In the genomic region with DNA sequence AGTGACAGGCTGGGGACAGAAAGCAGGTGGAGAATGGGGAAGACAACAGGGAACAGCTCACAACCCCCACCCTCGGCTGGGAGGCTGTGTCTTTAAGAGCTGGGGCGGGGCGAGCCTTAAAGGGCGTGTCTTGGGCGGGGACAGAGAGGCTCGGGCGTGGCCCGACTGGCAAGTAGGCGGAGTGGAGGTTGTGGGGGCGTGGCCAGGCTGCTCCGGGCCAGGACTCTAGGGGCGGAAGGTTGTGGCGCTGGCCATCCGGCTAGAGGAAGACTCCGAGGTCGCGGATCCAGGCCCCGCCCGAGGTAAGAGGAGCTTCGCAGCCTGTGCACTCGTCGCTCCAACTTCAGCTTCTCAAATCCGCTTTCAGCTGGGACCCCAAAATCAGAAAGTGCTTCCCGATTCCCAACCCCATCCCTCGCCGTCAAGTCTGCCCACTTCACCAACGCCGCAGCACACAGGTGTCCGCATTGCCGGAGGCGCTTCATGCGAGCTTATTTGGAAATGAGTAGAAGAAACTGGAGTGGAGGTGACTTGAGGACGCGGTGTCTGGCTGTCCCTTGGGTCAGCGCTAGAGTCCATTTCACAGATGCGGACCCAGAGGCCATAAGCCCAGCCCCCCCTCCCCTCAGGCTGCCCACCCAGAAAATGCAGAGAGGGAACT, we compare ENCODE assay signal across 8 mouse cellular contexts. TPM values are rescaled to one million over a fixed set of nuclear protein-coding genes. Genes with fewer than 3 reads are reported as not detected.
DNase-seq lines count a peak whose midpoint lies in the region; ATAC-seq and TF ChIP-seq lines count a peak whose summit lies in the region.

A gene (plus strand): TSS at position 187 of the 661 bp plus-strand sequence.

- intact Hi-C loops in heart, postnatal 36 days (cut with DNase I) = loop anchor here (2.0 kb wide), 1 partner anchor 78 kb away; a partner anchor contains a TSS

- ATAC-seq in forebrain, embryonic 16.5 days = peak; percentile 83
- ATAC-seq in lung, embryonic 14.5 days (ENCODE audit: insufficient read depth) = peak; percentile 81

- peak; percentile 93 for DNase-seq in ES-CJ7 (ENCODE audit: low read depth, low spot score)
- peak; percentile 91 for DNase-seq in cerebellum, adult 11-12 months
- peak; percentile 98 for DNase-seq in heart, postnatal 36 days
- peak; percentile 87 to 88 for DNase-seq in layer of hippocampus, adult 2 months (ENCODE audit: low spot score in 2 of 2)
- peak; percentile 98 for DNase-seq in lung, embryonic 14.5 days
- DNase-seq in thymus, adult 2 months = peak; percentile 92

- H3K4me3 ChIP-seq in forebrain, embryonic 16.5 days (replicated peaks; ENCODE audit: low read length) = peak within 1 kb of the TSS; percentile 47
- H3K4me3 ChIP-seq in layer of hippocampus, adult 2 months = peak within 1 kb of the TSS; percentile 72
- H3K4me3 ChIP-seq in lung, embryonic 14.5 days (ENCODE audit: low read depth, low read length) = peak within 1 kb of the TSS; percentile 51
- peak within 1 kb of the TSS; percentile 49 for H3K4me3 ChIP-seq in olfactory bulb, adult 2 months (ENCODE audit: insufficient read depth, low read depth, low read length)
- peak within 1 kb of the TSS; percentile 61 for H3K4me3 ChIP-seq in thymus, adult 2 months (ENCODE audit: control insufficient read depth, insufficient read depth, low read length)

- TF ChIP-seq CTCF in layer of hippocampus, adult 2 months (conservative IDR thresholded peaks at IDR 0.05) = 0 out of 2 replicates have a peak, but pooled peaks have one; percentile 9
- TF ChIP-seq CTCF in lung, embryonic 14.5 days (IDR thresholded peaks at IDR 0.05; ENCODE audit: low read depth) = no peak
- no peak for TF ChIP-seq CTCF in olfactory bulb, adult 2 months (IDR thresholded peaks at IDR 0.05; ENCODE audit: insufficient read depth, low read depth, low read length)
- 0 out of 2 replicates have a peak, but pooled peaks have one; percentile 24 for TF ChIP-seq CTCF in thymus, adult 2 months (IDR thresholded peaks at IDR 0.05; ENCODE audit: borderline replicate concordance, control insufficient read depth, extremely low read depth, insufficient read depth, low read length, poor library complexity)

- H3K4me2 ChIP-seq in forebrain, embryonic 16.5 days (ENCODE audit: low read length) = peak within 1 kb of the TSS; percentile 66
- H3K4me2 ChIP-seq in lung, embryonic 14.5 days = peak within 1 kb of the TSS; percentile 74

- 1% methylated on average over 36 of the region's 36 CpGs for WGBS in forebrain, embryonic 16.5 days
- WGBS in lung, embryonic 14.5 days = 1% methylated on average over 36 of the region's 36 CpGs
- WGBS in olfactory bulb, adult 2 months = 1% methylated on average over 36 of the region's 36 CpGs
- WGBS in thymus, adult 2 months = under 1% methylated on average over 36 of the region's 36 CpGs

- H3K9ac ChIP-seq in forebrain, embryonic 16.5 days (replicated peaks; ENCODE audit: low read depth, low read length) = peak within 1 kb of the TSS; percentile 41; the same call in 1 of the 2 replicates
- H3K9ac ChIP-seq in lung, embryonic 14.5 days = peak within 1 kb of the TSS; percentile 44

- H3K4me1 ChIP-seq in forebrain, embryonic 16.5 days (replicated peaks; ENCODE audit: control insufficient read depth, insufficient read depth, low read length) = peaks cover 17% of the 10 kb centered on the region
- peaks cover 14% of the 10 kb centered on the region for H3K4me1 ChIP-seq in lung, embryonic 14.5 days (ENCODE audit: insufficient read depth)
- H3K4me1 ChIP-seq in olfactory bulb, adult 2 months (ENCODE audit: control insufficient read depth, insufficient read depth, low read length) = peaks cover 7% of the 10 kb centered on the region
- H3K4me1 ChIP-seq in thymus, adult 2 months (replicated peaks; ENCODE audit: control insufficient read depth, insufficient read depth, low read length) = peaks cover 16% of the 10 kb centered on the region

- no peaks in the 10 kb centered on the region for H3K9me3 ChIP-seq in forebrain, embryonic 16.5 days (ENCODE audit: control insufficient read depth, low read length)
- H3K9me3 ChIP-seq in lung, embryonic 14.5 days (ENCODE audit: low read depth, low read length) = no peaks in the 10 kb centered on the region

- H3K27ac ChIP-seq in forebrain, embryonic 16.5 days (ENCODE audit: low read length) = no peak within 1 kb of the TSS
- H3K27ac ChIP-seq in layer of hippocampus, adult 2 months = peak within 1 kb of the TSS; percentile 87
- no peak within 1 kb of the TSS for H3K27ac ChIP-seq in lung, embryonic 14.5 days (ENCODE audit: low read depth)
- no peak within 1 kb of the TSS for H3K27ac ChIP-seq in olfactory bulb, adult 2 months (ENCODE audit: insufficient read depth, low read depth, low read length)
- H3K27ac ChIP-seq in thymus, adult 2 months (ENCODE audit: control insufficient read depth, insufficient read depth, low read length) = no peak within 1 kb of the TSS; the same call in 1 of the 2 replicates

- H3K27me3 ChIP-seq in forebrain, embryonic 16.5 days (replicated peaks; ENCODE audit: control insufficient read depth, insufficient read depth, low read length) = peaks cover 7% of the 10 kb centered on the region
- H3K27me3 ChIP-seq in lung, embryonic 14.5 days (ENCODE audit: insufficient read depth, low read length) = no peaks in the 10 kb centered on the region
- no peaks in the 10 kb centered on the region for H3K27me3 ChIP-seq in thymus, adult 2 months (ENCODE audit: control insufficient read depth, insufficient read depth, low read length)

- no peak for TF ChIP-seq POLR2A in olfactory bulb, adult 2 months (IDR thresholded peaks at IDR 0.05; ENCODE audit: insufficient read depth, low read depth, low read length)
- TF ChIP-seq POLR2A in thymus, adult 2 months (IDR thresholded peaks at IDR 0.05; ENCODE audit: control insufficient read depth, extremely low read depth, insufficient read depth, low read length, poor library complexity) = peak; percentile 39; the same call in 1 of the 2 replicates

- H3K36me3 ChIP-seq in forebrain, embryonic 16.5 days (ENCODE audit: control insufficient read depth, insufficient read depth) = no peaks in the 10 kb centered on the region
- no peaks in the 10 kb centered on the region for H3K36me3 ChIP-seq in lung, embryonic 14.5 days (ENCODE audit: insufficient read depth)
- H3K36me3 ChIP-seq in thymus, adult 2 months (ENCODE audit: control insufficient read depth, insufficient read depth, low read length) = no peaks in the 10 kb centered on the region

RNA-seq across cellular contexts. Expression of the gene that starts here (rescaled TPM):
- polyA plus RNA-seq in forebrain, embryonic 16.5 days (2015; fragmentation: Nextera tagmentation; extraction: Ambion mirVana) = 1.9 and 2.0 TPM in 2 replicates
- 10 to 100 TPM; 12.5 to 13.9 TPM for total RNA-seq in heart, postnatal 36 days (2021)
- total RNA-seq in layer of hippocampus, adult 2 months (2021) = 10 to 100 TPM in 1 of 2 experiments, 1 to 10 TPM in 1; 8.7 to 12.1 TPM
- polyA plus RNA-seq in lung, embryonic 14.5 days (2014; fragmentation: Nextera tagmentation; extraction: Ambion mirVana) = 2.7 and 3.6 TPM in 2 replicates
- polyA plus RNA-seq in olfactory bulb, adult 2 months (2012; ENCODE audit: insufficient read depth, insufficient read length, low replicate concordance, missing spikeins) = not detected in 2 replicates
- polyA plus RNA-seq in thymus, adult 2 months (2012; rRNA removed) = 21.9 and 29.1 TPM in 2 replicates

Comparison
In these comparisons a context has a peak if more than half of its experiments do, and no peak if none do; other contexts are left out.
1. CTCF ChIP-seq: peak in layer of hippocampus, adult 2 months (single experiment) and thymus, adult 2 months (single experiment); none in lung, embryonic 14.5 days (single experiment) and olfactory bulb, adult 2 months (single experiment).
2. Peak in every context shown above with its lines, with median percentiles within 50 percentile points of each other: DNase-seq and H3K4me3 ChIP-seq.